Mouse (Mus musculus): ENCODE results near the gene Armc8. TPM values are rescaled to one million over a fixed set of nuclear protein-coding genes. Genes with fewer than 3 reads are reported as not detected.

Armc8 gene
- polyA plus RNA-seq, 1 experiment from 2014 or later, result 61.8 TPM

DNA sequence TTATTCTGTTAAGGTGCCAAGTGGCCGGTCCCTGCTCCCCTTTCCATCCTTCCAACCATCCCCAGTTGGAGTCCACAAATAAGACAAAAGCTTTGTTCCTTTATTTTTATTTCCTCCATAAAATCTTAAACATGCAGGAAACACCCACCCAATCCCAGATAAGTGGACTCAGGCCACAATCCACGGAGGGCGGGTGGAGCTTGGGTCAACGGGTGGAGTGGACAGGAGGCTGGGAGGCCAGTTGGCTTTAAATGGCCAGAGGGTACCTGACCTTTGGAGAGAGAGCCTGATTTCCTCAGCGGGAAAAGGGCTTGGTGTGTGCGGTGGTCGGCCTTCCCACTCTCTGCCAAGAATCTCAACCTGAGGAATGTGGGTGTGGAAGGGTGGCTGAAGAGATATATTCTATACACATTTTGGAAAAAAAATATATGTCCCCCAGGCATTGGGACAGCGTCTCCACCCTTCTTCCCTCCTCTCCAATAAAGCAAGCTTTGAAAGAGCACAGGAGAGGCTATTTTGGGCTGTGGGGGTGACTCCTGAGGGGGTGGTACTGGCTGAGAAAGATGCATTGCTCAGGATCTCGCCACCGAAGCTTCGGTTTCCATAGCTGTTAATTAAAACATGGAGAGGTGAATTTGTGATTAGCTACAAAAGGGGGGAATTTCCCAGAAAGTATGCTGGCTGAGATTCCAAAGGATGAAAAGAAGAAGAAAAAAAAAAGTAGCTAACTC, 139.9 kb downstream of the Armc8 start:
- H3K9me3 ChIP-seq, result no peaks in the 10 kb centered on the region
- H3K9ac ChIP-seq (replicated peaks), result no peak overlapping the region
- H3K4me1 ChIP-seq (replicated peaks), result peaks cover 34% of the 10 kb centered on the region
- no peak overlapping the region for H3K4me3 ChIP-seq (replicated peaks)
- no peaks in the 10 kb centered on the region for H3K36me3 ChIP-seq
- H3K27me3 ChIP-seq, result no peaks in the 10 kb centered on the region
- ATAC-seq, result no peak
- WGBS, result 83% methylated on average over 11 of the region's 11 CpGs
- no peak overlapping the region for H3K4me2 ChIP-seq (replicated peaks)
- H3K27ac ChIP-seq, result no peak overlapping the region

Other genes starting within 250 kb of the Armc8 start
- gene Esyt3, start 210.3 kb downstream of the Armc8 start, polyA plus RNA-seq (2015; fragmentation: Nextera tagmentation; extraction: Ambion mirVana), result 0.30 and 0.46 TPM in 2 replicates
- 43.8 and 46.0 TPM in 2 replicates for gene Mras, start 131.5 kb downstream of the Armc8 start, polyA plus RNA-seq (2015; fragmentation: Nextera tagmentation; extraction: Ambion mirVana)
- 0.55 TPM in 1 of 2 replicates, not detected in the other for gene Nme9, start 117.4 kb downstream of the Armc8 start, polyA plus RNA-seq (2015; fragmentation: Nextera tagmentation; extraction: Ambion mirVana)
- gene Dbr1, start 6.9 kb upstream of the Armc8 start, polyA plus RNA-seq (2015; fragmentation: Nextera tagmentation; extraction: Ambion mirVana), result 29.1 and 32.1 TPM in 2 replicates
- gene A4gnt, start 43.6 kb upstream of the Armc8 start, polyA plus RNA-seq (2015; fragmentation: Nextera tagmentation; extraction: Ambion mirVana), result not detected in 2 replicates
- 11.1 and 12.8 TPM in 2 replicates for gene Dzip1l, start 60.6 kb upstream of the Armc8 start, polyA plus RNA-seq (2015; fragmentation: Nextera tagmentation; extraction: Ambion mirVana)
- gene Cldn18, start 148.4 kb upstream of the Armc8 start, polyA plus RNA-seq (2015; fragmentation: Nextera tagmentation; extraction: Ambion mirVana), result 0.12 TPM in 1 of 2 replicates, not detected in the other